14 mouse cellular contexts compared by ENCODE assay signal in genomic region chr15:79763601-79764246, GRCm38 (mm10). TPM values are rescaled to one million over a fixed set of nuclear protein-coding genes. Genes with fewer than 3 reads are reported as not detected.
A peak's percentile ranks its signal among the peaks of the same experiment; 100 is the strongest.
DNase-seq lines count a peak whose midpoint lies in the region; ATAC-seq and TF ChIP-seq lines count a peak whose summit lies in the region.
"Had no signal": no experiment of that assay in that cellular context is flagged by ENCODE, and none has a peak within 500 bp of the region (broad histone marks: within the 10 kb centered on the region; RNA-seq: fewer than 3 reads in every experiment).

No protein-coding gene starts in this region.

- peak; percentile 60 for ATAC-seq in cerebellum, adult (ENCODE audit: insufficient number of reproducible peaks, low FRiP score, low TSS enrichment)
- ATAC-seq: intestine, embryonic 16.5 days; Patski had no signal

- H3K27me3 ChIP-seq in thymus, adult 2 months (ENCODE audit: control insufficient read depth, insufficient read depth, low read length): no peaks in the 10 kb centered on the region
- H3K27me3 ChIP-seq: neural tube, embryonic 12.5 days; Patski had no signal

- H3K4me3 ChIP-seq in thymus, adult 2 months (ENCODE audit: control insufficient read depth, insufficient read depth, low read length): no peak overlapping the region
- H3K4me3 ChIP-seq in olfactory bulb, adult 2 months (ENCODE audit: insufficient read depth, low read depth, low read length): no peak overlapping the region
- H3K4me3 ChIP-seq: gastrocnemius, adult 2 months; neural tube, embryonic 12.5 days had no signal

- H3K27ac ChIP-seq in thymus, adult 2 months (ENCODE audit: control insufficient read depth, insufficient read depth, low read length): no peak overlapping the region
- H3K27ac ChIP-seq in olfactory bulb, adult 2 months (ENCODE audit: insufficient read depth, low read depth, low read length): 0 out of 2 replicates have a peak overlapping the region, but pooled peaks have one; percentile 62
- H3K27ac ChIP-seq: gastrocnemius, adult 2 months; liver, embryonic 14.5 days; neural tube, embryonic 12.5 days had no signal

- WGBS in thymus, adult 2 months: 97% methylated on average over 7 of the region's 7 CpGs
- WGBS in olfactory bulb, adult 2 months: 75% methylated on average over 7 of the region's 7 CpGs

- H3K4me1 ChIP-seq in thymus, adult 2 months (replicated peaks; ENCODE audit: control insufficient read depth, insufficient read depth, low read length): no peaks in the 10 kb centered on the region
- peaks cover 80% of the 10 kb centered on the region for H3K4me1 ChIP-seq in olfactory bulb, adult 2 months (ENCODE audit: control insufficient read depth, insufficient read depth, low read length)
- H3K4me1 ChIP-seq: neural tube, embryonic 12.5 days had no signal

- TF ChIP-seq CTCF in thymus, adult 2 months (IDR thresholded peaks at IDR 0.05; ENCODE audit: borderline replicate concordance, control insufficient read depth, extremely low read depth, insufficient read depth, low read length, poor library complexity): no peak
- TF ChIP-seq CTCF in olfactory bulb, adult 2 months (IDR thresholded peaks at IDR 0.05; ENCODE audit: insufficient read depth, low read depth, low read length): no peak

- no peak for DNase-seq in cerebellum, postnatal 4 days (ENCODE audit: low spot score in 2 of 2)
- DNase-seq in layer of hippocampus, adult 9-11 months: peak; percentile 73
- no peak for DNase-seq in layer of hippocampus, postnatal 14 days (ENCODE audit: low spot score in 2 of 2)
- DNase-seq in thymus, adult 2 months: no peak
- no peak for DNase-seq in thymus, postnatal 36 days
- DNase-seq in Muller cell, postnatal 12 days (ENCODE audit: inconsistent ontology term): no peak
- DNase-seq: adrenal gland, postnatal 36 days; gastrocnemius, adult 2 months had no signal

- TF ChIP-seq POLR2A in thymus, adult 2 months (IDR thresholded peaks at IDR 0.05; ENCODE audit: control insufficient read depth, extremely low read depth, insufficient read depth, low read length, poor library complexity): 0 out of 2 replicates have a peak, but pooled peaks have one; percentile 16
- no peak for TF ChIP-seq POLR2A in olfactory bulb, adult 2 months (IDR thresholded peaks at IDR 0.05; ENCODE audit: insufficient read depth, low read depth, low read length)

- no peaks in the 10 kb centered on the region for H3K36me3 ChIP-seq in thymus, adult 2 months (ENCODE audit: control insufficient read depth, insufficient read depth, low read length)

RNA-seq across cellular contexts. Expression of gene Dnal4, which starts 13.9 kb away (rescaled TPM):
- 10 to 100 TPM; 41.1 TPM for total RNA-seq in layer of hippocampus, postnatal 14 days (2021)
- 51.2 and 51.3 TPM in 2 replicates for polyA plus RNA-seq in thymus, adult 2 months (2012; rRNA removed)
- not detected in 2 replicates for polyA plus RNA-seq in olfactory bulb, adult 2 months (2012; ENCODE audit: insufficient read depth, insufficient read length, low replicate concordance, missing spikeins)

RNA-seq across cellular contexts. Expression of gene Sun2, which starts 21.4 kb away (rescaled TPM):
- total RNA-seq in layer of hippocampus, postnatal 14 days (2021): 10 to 100 TPM; 18.5 to 23.3 TPM
- polyA plus RNA-seq in thymus, adult 2 months (2012; rRNA removed): 245 and 297 TPM in 2 replicates
- 247 TPM in 1 of 2 replicates, not detected in the other for polyA plus RNA-seq in olfactory bulb, adult 2 months (2012; ENCODE audit: insufficient read depth, insufficient read length, low replicate concordance, missing spikeins)

RNA-seq across cellular contexts. Expression of gene Nptxr, which starts 40.8 kb away (rescaled TPM):
- 100 to 1,000 TPM; 878 to 953 TPM for total RNA-seq in layer of hippocampus, postnatal 14 days (2021)
- 1.2 and 1.4 TPM in 2 replicates for polyA plus RNA-seq in thymus, adult 2 months (2012; rRNA removed)
- 326 TPM in 1 of 2 replicates, not detected in the other for polyA plus RNA-seq in olfactory bulb, adult 2 months (2012; ENCODE audit: insufficient read depth, insufficient read length, low replicate concordance, missing spikeins)

Comparison
In these comparisons a context has a peak if more than half of its experiments do, and no peak if none do; other contexts are left out.
1. RNA of gene Dnal4, which starts 13.9 kb away (polyA plus RNA-seq): 51.2 to 51.3 TPM in thymus, adult 2 months; not detected in olfactory bulb, adult 2 months; every median in the first group is over 10 times any median in the second.
2. RNA of gene Nptxr, which starts 40.8 kb away (polyA plus RNA-seq): 326 TPM in olfactory bulb, adult 2 months; 1.2 to 1.4 TPM in thymus, adult 2 months; every median in the first group is over 10 times any median in the second.